Mouse (Mus musculus) regulatory T cell (primary cell): ENCODE measurements around the gene Spin2d.
"Not testable (repeated sequence)": the region's sequence is repeated elsewhere in the genome, so short reads cannot be mapped to it uniquely, and the experiment has no call there.

Experiments
- in situ Hi-C: fragments of 300-600 bp; cut with MboI, MseI; formaldehyde crosslinking; loops from one replicate; pipeline ENCODE4 v1.15.1; 2025; ENCODE audit warnings: high pct_unique_total_duplicates

Spin2d gene

DNA sequence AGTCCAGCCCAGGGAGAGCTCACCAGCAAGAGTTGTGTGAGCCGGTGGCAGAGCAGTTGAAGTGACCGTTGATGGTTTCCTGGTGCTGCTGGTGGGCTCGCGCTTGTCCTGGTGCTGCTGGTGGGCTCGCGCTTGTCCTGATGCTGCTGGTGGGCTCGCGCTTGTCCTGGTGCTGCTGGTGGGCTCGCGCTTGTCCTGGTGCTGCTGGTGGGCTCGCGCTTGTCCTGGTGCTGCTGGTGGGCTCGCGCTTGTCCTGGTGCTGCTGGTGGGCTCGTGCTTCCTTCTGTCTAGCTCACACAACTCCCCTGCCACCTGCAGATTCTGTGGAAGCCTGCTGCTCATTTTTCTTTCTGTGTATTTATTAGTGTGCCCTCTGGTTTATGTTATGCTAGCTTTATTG, at the start of gene Spin2d:
Spin2d (minus strand) TSS at position 101 of the 400 bp plus-strand sequence.
- in situ Hi-C loops, result loop anchor here (5.0 kb wide), 1 partner anchor 1715 kb away; no protein-coding TSS in a partner anchor

DNA sequence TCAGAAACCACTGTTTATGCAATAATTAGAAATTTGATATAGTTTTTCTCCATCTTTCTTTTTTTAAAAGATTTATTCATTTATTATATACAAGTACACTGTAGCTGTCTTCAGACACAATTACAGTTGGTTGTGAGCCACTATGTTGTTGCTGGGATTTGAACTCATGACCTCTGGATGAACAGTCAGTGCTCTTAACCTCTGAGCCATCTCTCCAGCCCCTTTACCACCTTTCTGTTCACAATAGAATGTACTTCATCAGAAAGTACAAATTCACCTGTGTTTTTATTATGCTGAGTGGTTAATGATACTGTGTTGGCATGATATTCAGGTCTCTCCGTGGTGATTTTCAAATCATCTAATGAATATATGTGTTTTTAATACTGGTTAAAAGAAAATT, 48.6 kb upstream of the Spin2d start:
- in situ Hi-C loops, result no loop called here

DNA sequence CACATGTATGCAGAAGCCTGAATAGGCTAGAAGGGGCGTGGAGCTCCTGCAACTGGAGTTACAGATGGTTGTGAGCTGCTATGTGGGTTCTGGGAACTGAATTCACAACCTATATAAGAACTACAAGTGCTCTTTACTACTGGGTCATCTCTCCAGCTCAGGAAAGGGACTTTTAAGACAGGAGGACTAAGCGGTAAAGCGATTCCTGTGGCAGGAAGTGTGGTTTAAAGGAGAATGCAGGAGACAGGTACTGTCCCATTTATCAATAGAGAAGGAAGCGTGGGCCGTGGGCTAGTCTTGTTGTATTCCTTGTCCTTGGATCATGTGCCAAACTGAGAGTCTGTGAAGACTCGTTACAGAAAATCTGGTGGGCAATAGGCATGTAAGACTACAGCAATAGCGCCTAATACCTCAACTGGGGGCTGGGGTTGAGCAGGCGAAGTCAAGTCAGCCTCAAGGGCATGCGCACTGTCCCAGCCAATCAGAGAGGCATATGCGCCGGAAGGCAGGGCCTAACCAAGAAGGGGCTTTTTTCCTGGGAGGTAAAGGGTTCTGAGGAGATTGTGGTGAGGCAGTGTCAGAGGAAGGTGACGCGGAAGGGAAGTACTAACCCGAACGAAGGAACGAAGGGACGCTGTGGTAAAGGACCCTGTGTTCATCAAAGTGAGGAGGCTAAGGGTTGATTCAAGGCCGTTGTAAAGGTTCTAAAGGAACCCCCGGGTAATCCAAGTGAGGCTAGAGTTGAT, 37.2 kb upstream of the Spin2d start, which contains the start of gene Xlr4b:
Xlr4b (plus strand) TSS at position 515 of the 746 bp plus-strand sequence.
- in situ Hi-C loops, result loop anchor here (10.0 kb wide), 1 partner anchor 1511 kb away; no protein-coding TSS in a partner anchor

DNA sequence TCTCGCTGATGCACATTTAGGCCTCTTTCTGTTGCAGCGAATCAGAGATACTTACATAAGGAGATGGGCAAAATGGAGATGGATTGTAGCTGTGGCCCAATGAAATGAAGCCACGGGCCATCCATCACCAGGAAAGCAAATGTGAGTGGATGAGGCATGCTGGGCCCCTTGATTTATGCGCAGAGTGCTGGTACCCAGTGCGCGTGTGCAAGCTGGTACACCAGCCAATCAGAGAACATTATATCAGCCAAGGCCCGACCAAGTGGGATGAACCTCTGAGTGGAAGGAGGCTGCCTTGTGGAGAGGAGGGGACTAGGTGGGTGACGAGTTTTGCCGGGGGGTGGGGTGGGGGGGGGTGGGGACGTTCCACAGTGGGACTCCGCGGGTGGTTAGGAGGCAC, 15.1 kb upstream of the Spin2d start, which contains the start of gene Xlr3b:
Xlr3b (plus strand) TSS at position 274 of the 400 bp plus-strand sequence.
- in situ Hi-C loops, result not testable (repeated sequence)

DNA sequence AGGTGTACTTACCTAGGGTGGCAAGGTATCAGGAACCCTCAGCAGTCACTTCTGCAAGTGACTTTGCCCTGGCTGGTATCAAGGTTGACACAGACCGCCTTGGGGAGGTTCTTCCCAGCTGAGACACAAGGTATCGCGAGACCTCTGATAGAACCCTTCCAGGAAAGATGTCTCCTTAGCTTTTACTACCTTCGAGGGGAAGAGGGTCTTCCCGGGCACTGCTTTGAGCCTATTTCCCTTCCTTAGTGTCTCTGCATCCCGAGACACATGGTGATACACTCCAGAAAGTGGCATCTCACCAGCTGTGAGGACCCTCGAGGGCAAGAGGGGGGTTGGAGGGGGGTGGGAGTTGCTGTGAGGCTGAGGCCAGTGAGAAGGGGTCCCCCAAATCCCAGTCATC, 27.4 kb downstream of the Spin2d start, which contains the start of gene DXBay18:
DXBay18 (minus strand) TSS at position 101 of the 400 bp plus-strand sequence.
- in situ Hi-C loops, result not testable (repeated sequence)

DNA sequence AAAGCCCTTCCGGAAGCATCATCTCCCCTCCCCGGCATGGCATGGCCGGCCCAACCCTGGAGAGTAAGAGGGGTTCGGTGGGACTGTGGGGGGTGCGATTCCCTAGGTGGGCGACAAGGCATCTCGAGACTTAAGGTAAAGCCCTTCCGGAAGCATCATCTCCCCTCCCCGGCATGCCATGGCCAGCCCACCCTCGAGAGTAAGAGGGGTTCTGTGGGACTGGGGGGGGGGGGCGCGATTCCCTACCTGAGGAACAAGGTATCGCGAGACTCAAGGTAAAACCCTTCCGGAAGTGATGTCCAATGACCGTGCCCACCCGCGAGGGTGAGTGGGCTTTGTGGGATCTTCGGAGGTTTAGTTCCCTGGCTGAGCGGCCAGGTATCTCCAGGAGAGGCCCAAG, 28.3 kb downstream of the Spin2d start, which contains the start of gene Xlr5b:
Xlr5b (plus strand) TSS at position 301 of the 400 bp plus-strand sequence.
- in situ Hi-C loops, result not testable (repeated sequence)

DNA sequence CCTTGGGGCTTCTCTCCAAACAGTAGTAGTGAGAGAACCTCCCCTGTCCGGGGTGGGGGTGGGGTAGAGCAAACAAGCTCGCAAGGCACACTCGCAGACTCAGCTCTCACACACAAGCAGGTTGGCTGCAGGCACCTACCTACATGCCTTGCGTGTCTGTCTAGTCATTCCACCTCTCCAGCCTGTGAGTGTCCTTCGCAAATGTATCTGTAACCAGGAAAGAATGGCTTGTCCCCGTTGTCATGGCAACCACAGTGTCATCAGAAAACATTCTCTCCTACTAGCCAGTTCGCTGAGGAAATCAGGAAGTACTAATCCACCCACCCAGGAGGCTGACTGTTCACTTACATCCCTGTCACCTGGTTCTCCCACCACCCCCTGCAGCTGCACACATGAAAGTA, 33.6 kb downstream of the Spin2d start:
- in situ Hi-C loops, result not testable (repeated sequence)
